Mouse (Mus musculus): ENCODE data around the gene Slc20a1. TPM values are rescaled to one million over a fixed set of nuclear protein-coding genes. Genes with fewer than 3 reads are reported as not detected.
A peak's percentile ranks its signal among the peaks of the same experiment; 100 is the strongest.

Slc20a1 gene
- polyA plus RNA-seq, 1 experiment: 14.7 TPM

DNA sequence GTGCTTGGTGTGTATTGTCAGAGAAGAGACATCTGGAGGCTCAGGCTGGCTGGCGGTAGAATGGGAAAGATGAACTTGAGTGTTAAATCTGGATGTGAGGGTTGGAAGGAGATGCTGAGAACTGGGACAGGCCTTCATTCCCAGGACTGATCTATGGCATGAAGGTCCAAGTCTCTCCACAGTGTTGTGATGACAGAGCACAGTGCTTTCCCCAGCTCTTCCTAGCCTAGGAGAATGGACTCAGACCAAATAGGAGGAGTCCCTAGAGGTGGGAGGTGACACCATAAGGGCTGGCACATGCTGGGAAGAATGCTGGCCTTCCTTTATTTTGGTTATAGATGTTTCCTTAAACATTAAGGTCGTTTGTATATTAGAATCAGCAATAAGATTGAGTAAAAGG, 13.4 kb downstream of the Slc20a1 start:
- Histone ChIP-seq H3K4me3 (ENCODE audit: insufficient read depth, low read depth, low read length) (no peak overlapping the region), H3K27ac (ENCODE audit: insufficient read depth, low read depth, low read length) (peak overlapping the region; percentile 78; the same call in 1 of the 2 replicates), H3K36me3 (ENCODE audit: control insufficient read depth, insufficient read depth, low read length) (peaks cover 7% of the 10 kb centered on the region), H3K4me1 (ENCODE audit: control insufficient read depth, insufficient read depth, low read length) (peaks cover 10% of the 10 kb centered on the region; the same call in 1 of the 2 replicates), H3K27me3 (replicated peaks; ENCODE audit: control insufficient read depth, insufficient read depth, low read length) (no peaks in the 10 kb centered on the region)
- TF ChIP-seq POLR2A (IDR thresholded peaks at IDR 0.05; ENCODE audit: low read depth, low read length) (no peak), CTCF (conservative IDR thresholded peaks at IDR 0.05; ENCODE audit: insufficient read depth, insufficient read length, low read depth, low read length) (no peak)
- DNase-seq: no peak
- 79% methylated on average over 2 of the region's 2 CpGs for WGBS

GRCm38 (mm10) chr2:129212566-129212965, 14.0 kb downstream of the Slc20a1 start:
- peak; percentile 89 for DNase-seq
- 56% methylated on average over 7 of the region's 7 CpGs for WGBS
- TF ChIP-seq POLR2A (IDR thresholded peaks at IDR 0.05; ENCODE audit: low read depth, low read length) (no peak), CTCF (conservative IDR thresholded peaks at IDR 0.05; ENCODE audit: insufficient read depth, insufficient read length, low read depth, low read length) (no peak)
- H3K27ac ChIP-seq (ENCODE audit: insufficient read depth, low read depth, low read length): peak overlapping the region; percentile 78
- H3K4me3 ChIP-seq (ENCODE audit: insufficient read depth, low read depth, low read length): no peak overlapping the region
- peaks cover 8% of the 10 kb centered on the region for H3K4me1 ChIP-seq (ENCODE audit: control insufficient read depth, insufficient read depth, low read length)
- H3K36me3 ChIP-seq (ENCODE audit: control insufficient read depth, insufficient read depth, low read length): peaks cover 6% of the 10 kb centered on the region
- H3K27me3 ChIP-seq (replicated peaks; ENCODE audit: control insufficient read depth, insufficient read depth, low read length): no peaks in the 10 kb centered on the region

DNA sequence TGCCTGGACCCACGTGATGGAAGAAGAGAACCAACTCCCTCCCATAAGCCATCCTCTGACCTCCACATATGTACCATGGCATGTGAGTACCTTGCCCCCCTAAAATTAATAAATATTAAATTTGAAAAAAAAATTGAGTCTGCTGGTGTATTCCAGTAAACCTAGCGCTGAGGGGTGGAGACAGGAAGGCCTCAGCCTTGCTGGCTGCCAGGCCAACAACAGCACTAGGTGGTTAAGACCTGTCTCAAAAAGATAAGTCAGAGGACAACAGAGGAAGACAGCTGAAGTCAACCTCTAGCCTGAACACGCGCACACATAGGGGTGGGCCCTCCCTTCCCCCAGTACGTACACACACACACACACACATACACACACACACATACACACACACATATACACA, 16.2 kb downstream of the Slc20a1 start:
- H3K4me3 ChIP-seq (ENCODE audit: insufficient read depth, low read depth, low read length): no peak overlapping the region
- peaks cover 3% of the 10 kb centered on the region for H3K36me3 ChIP-seq (ENCODE audit: control insufficient read depth, insufficient read depth, low read length)
- H3K27ac ChIP-seq (ENCODE audit: insufficient read depth, low read depth, low read length): no peak overlapping the region
- 94% methylated on average over 5 of the region's 5 CpGs for WGBS
- TF ChIP-seq POLR2A (IDR thresholded peaks at IDR 0.05; ENCODE audit: low read depth, low read length) (no peak), CTCF (conservative IDR thresholded peaks at IDR 0.05; ENCODE audit: insufficient read depth, insufficient read length, low read depth, low read length) (no peak)
- no peaks in the 10 kb centered on the region for H3K27me3 ChIP-seq (replicated peaks; ENCODE audit: control insufficient read depth, insufficient read depth, low read length)
- DNase-seq: no peak
- H3K4me1 ChIP-seq (ENCODE audit: control insufficient read depth, insufficient read depth, low read length): peaks cover 12% of the 10 kb centered on the region

- Histone ChIP-seq H3K36me3 (ENCODE audit: control insufficient read depth, insufficient read depth, low read length) (no peaks in the 10 kb centered on the region), H3K27ac (ENCODE audit: insufficient read depth, low read depth, low read length) (no peak overlapping the region), H3K27me3 (replicated peaks; ENCODE audit: control insufficient read depth, insufficient read depth, low read length) (no peaks in the 10 kb centered on the region), H3K4me3 (ENCODE audit: insufficient read depth, low read depth, low read length) (no peak overlapping the region), H3K4me1 (ENCODE audit: control insufficient read depth, insufficient read depth, low read length) (peaks cover 6% of the 10 kb centered on the region)
- TF ChIP-seq POLR2A (IDR thresholded peaks at IDR 0.05; ENCODE audit: low read depth, low read length): no peak
- whole genome bisulfite sequencing: 39% methylated on average over 9 of the region's 9 CpGs
- peak; percentile 19 for DNase-seq
Measured at GRCm38 (mm10) chr2:129217612-129218185, 19.1 kb downstream of the Slc20a1 start.

DNA sequence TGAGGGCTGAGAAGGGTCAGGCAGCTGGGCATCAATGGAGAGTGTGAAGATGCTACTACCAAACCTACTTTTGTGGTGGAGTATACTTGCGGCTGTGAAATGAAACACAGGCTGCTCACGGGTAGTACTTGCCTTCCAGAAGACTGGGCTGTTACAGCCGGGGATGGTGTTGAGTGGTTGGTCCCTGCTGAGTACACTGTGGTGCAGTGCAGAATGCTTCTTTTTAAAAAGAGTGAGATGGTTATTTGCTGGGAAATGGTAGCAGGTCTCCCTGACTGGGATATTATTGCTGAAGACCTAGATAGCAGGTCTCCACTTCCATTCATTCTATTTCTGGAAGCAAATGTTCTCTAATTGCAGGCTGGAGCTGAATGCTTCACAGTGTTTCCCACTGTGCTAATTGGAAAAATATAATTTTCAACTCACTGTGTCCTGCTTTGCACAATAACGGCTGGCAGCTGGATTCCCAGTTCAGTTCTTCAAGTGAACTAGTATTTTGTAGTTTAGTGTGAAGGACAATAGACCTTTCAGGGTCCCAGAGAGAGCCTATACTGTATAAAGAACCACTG, 20.1 kb downstream of the Slc20a1 start:
- H3K4me1 ChIP-seq (ENCODE audit: control insufficient read depth, insufficient read depth, low read length): peaks cover 6% of the 10 kb centered on the region
- DNase-seq: no peak
- no peaks in the 10 kb centered on the region for H3K27me3 ChIP-seq (replicated peaks; ENCODE audit: control insufficient read depth, insufficient read depth, low read length)
- no peaks in the 10 kb centered on the region for H3K36me3 ChIP-seq (ENCODE audit: control insufficient read depth, insufficient read depth, low read length)
- no peak for TF ChIP-seq CTCF (conservative IDR thresholded peaks at IDR 0.05; ENCODE audit: insufficient read depth, insufficient read length, low read depth, low read length)
- TF ChIP-seq POLR2A (IDR thresholded peaks at IDR 0.05; ENCODE audit: low read depth, low read length): no peak
- H3K4me3 ChIP-seq (ENCODE audit: insufficient read depth, low read depth, low read length): no peak overlapping the region
- no peak overlapping the region for H3K27ac ChIP-seq (ENCODE audit: insufficient read depth, low read depth, low read length)
- 95% methylated on average over 4 of the region's 4 CpGs for WGBS

DNA sequence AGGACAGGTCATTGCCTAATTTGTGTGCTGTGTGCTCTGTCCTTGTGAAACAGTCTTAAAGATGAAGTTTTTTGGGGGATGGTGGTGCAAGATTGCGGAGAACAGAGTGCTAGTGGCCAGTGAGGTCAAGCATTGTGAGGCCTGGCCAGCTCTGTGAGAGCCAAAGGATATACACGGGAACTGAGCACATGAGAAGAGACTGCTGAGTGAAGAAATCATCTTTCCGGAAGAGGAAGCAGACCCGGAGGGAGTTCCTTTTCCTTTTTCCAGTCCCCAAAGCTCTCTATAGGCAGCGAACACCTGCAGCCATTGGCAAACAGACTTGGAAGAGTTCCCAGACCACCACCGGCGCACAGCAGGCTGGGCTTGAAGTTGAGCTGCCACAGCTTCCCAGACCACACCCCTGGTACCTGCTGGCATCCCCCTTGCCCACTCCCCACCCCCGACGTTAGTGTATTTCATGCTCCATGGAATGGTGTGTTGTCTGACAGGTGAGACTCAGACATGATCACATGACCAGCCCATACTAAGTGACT, 22.6 kb downstream of the Slc20a1 start:
- peaks cover 10% of the 10 kb centered on the region for H3K4me1 ChIP-seq (ENCODE audit: control insufficient read depth, insufficient read depth, low read length)
- H3K36me3 ChIP-seq (ENCODE audit: control insufficient read depth, insufficient read depth, low read length): no peaks in the 10 kb centered on the region
- no peak for DNase-seq
- no peaks in the 10 kb centered on the region for H3K27me3 ChIP-seq (replicated peaks; ENCODE audit: control insufficient read depth, insufficient read depth, low read length)
- no peak overlapping the region for H3K27ac ChIP-seq (ENCODE audit: insufficient read depth, low read depth, low read length)
- TF ChIP-seq POLR2A (IDR thresholded peaks at IDR 0.05; ENCODE audit: low read depth, low read length) (no peak), CTCF (conservative IDR thresholded peaks at IDR 0.05; ENCODE audit: insufficient read depth, insufficient read length, low read depth, low read length) (no peak)
- no peak overlapping the region for H3K4me3 ChIP-seq (ENCODE audit: insufficient read depth, low read depth, low read length)
- WGBS: 56% methylated on average over 9 of the region's 9 CpGs

DNA sequence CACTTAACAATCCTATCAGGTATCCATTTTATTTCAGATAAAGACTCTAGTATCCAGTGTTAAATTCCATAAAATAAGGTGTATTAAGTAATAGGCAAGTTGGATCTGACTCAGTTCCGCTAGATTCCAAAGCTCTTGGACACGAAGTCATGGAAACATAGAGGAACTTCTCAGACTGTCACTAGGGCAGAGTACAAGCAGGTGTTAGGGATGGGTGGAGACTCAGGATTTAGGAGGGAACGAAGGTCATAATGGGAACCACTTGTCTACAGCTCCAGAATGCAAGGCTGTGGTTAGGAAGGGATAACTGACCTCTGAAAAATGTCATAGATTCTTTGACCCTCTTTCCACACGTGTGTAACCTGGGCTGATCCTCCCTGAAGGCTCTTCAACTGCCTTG, 25.6 kb downstream of the Slc20a1 start:
- Histone ChIP-seq H3K4me3 (ENCODE audit: insufficient read depth, low read depth, low read length) (no peak overlapping the region), H3K36me3 (ENCODE audit: control insufficient read depth, insufficient read depth, low read length) (no peaks in the 10 kb centered on the region), H3K4me1 (ENCODE audit: control insufficient read depth, insufficient read depth, low read length) (peaks cover 5% of the 10 kb centered on the region; the same call in 1 of the 2 replicates), H3K27me3 (replicated peaks; ENCODE audit: control insufficient read depth, insufficient read depth, low read length) (no peaks in the 10 kb centered on the region), H3K27ac (ENCODE audit: insufficient read depth, low read depth, low read length) (no peak overlapping the region)
- DNase-seq: peak; percentile 46
- TF ChIP-seq POLR2A (IDR thresholded peaks at IDR 0.05; ENCODE audit: low read depth, low read length) (no peak), CTCF (conservative IDR thresholded peaks at IDR 0.05; ENCODE audit: insufficient read depth, insufficient read length, low read depth, low read length) (no peak)
- 60% methylated on average over 4 of the region's 4 CpGs for WGBS

Measured in kidney, adult 2 months (tissue).